Mouse (Mus musculus) thymus, postnatal 14 days (tissue): ENCODE results near the gene Cnot6.

Experiments used
- DNase-seq: peaks from one replicate; pipeline ENCODE4 v3.0.0; 2021

Cnot6 gene

DNA sequence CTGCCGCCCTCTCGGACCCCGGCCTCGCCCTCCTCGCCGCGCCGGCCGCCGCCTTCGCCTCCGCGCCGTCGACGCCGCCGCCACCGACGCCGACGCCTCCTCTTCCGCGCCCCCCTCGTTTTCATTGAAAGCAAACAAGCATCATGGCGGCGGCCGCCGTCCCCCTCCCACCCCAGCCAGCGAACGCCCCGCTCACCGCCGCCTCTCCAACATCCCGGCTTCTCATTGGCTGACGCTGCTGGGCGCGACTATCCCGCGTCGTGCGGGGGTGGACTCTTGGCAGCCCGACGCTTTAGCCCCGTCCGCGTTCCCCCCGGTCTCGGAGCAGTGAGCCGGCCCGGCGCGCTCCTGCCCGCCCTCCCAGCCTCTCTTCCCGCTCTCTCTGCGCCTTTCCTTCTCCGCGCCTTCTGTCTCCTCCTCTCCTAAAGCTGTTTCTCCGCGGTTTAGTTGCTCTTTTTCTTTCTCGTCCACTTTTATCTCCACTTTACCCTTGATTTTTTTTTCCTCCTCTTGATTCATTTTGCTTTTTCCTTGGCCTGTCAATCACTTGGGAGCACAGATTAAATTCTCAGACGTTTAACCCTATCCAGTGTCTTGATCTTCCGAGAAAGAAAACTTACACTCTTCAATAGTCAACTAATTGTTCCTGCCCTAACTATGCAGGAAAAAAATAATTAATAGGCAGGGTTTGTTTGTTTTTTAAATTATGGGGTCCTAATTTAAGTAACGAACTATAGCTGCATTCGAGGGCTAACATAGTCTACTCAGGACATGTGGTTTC, at the start of gene Cnot6:
TSS of gene Cnot6 (minus strand) at position 169 of the 781 bp plus-strand sequence.
- peak; percentile 99 for DNase-seq

DNA sequence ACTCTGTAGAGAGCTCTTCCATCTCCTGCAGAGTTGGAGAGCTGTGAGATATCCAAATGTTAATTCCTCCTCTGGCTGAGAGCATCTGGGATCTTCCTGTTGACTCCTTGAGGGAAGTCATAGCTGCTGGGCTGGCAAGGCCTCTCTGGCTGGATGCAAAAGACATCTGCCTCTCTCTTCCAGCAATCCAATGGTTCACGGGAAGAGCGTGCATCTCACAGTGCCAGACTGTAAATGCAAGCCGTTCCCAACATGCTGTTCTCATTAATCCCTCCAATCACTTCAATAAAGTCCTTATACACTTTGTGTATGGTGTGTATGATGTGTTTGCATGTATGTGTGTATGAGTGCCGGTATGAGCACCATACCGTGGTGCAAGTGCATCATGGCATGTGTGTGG, 48.6 kb upstream of the Cnot6 start:
- DNase-seq: no peak

DNA sequence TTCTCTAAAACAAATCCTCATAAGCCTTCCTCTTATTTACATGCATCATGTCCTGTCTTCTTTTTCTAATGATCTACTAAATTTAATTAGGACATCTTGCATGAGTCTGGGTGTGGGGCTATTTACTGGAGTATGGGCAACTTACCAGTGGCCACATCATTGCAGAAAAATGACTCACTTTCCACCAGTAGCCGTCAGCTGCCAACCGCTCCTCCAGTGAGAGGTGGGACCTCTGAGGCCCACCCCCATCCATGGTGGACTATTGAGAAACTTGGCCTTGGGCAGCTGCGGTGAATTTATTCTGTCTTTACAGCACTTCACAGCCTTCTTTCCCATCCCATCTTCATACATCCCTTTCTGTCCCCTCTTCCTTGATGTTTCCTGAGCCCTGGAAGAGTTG, 45.6 kb upstream of the Cnot6 start:
- DNase-seq: no peak

DNA sequence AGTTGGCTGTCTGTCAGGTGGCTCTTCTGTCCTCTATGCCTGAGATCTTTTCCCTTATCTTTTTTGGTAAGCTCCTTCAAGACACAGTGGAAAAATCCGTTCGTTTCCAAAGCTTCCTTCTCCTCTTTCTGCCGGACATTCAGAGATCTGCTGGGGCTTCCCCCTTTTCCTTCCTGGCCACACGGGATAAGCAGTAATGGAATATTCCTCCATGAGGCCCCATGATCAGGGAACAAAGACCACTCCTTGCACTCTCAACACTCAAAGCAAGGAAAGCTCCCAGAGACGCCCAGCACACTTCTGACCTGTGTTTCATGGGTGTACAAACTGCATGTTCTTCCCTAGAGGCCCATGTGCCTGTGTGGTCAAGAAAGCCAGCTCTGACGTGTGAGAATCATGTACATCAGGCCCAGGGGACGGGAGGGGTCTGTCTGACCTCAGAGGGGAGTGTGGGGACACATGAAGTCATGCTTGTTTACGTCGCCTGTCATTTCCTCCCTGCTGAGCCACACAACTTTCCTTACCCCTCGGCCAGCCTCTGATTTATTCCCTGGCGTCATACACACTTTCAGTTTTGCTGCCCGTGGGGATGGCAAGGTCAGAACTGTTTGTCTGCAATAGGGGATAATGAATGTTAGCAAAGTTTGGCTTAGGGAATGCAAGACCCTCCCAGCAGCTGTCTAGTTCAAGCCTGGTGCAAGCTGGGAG, 42.6 kb upstream of the Cnot6 start:
- no peak for DNase-seq

DNA sequence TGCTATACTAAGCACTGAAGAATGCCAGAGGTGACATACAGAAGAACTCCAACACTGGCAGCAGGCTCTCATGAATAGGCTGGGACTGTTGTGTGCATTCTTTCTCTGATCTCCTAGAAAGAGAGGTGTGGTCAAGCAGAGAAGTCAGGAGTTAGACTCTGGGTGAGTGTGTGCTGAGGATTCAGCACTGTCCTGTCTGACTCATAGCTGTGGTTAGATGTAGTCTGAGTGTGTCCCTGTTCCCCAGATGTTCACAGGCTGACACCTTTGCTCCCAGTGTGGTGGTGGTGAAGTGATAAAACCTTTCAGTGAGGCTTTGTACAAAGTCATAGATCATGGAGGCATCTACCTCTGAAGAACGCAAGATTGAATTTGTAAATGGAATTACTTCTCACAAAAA, 34.2 kb upstream of the Cnot6 start:
- DNase-seq: no peak

DNA sequence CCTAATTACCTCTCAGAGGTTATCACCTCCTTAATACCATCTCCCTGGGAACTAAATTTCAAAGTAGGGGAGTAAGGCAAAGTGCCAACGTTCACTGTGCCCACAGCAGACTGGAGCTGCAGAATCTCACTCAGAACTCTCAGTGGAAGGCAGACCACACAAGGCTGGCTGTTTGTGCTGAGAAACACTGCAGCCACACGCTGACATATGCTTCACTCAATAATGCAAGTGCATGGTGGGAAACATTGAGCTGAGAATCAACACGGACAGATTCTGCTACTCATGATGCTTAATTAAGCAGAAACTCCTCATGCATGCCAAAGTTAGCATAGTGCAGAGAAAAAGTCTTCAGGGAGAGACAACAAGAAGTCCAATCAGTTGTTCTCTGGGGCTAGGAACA, 33.3 kb upstream of the Cnot6 start:
- no peak for DNase-seq

DNA sequence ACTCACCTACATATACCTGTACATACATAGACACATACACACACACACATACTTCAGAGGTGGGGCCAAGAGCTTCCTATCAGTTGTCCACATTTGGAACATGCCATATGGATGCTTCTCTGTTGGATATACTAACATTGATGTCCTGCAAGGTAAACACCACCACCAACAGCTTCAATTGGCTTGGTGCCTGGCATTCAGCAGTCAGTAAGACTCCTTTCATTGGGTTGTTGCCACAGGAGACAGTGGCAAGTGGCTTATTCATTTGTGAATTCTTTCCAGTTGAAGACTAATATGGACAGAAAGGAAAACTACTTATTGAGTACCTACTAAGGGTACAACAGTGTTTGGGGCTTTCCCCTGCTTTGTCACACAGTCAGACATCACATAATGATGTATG, 32.5 kb upstream of the Cnot6 start:
- DNase-seq: no peak

DNA sequence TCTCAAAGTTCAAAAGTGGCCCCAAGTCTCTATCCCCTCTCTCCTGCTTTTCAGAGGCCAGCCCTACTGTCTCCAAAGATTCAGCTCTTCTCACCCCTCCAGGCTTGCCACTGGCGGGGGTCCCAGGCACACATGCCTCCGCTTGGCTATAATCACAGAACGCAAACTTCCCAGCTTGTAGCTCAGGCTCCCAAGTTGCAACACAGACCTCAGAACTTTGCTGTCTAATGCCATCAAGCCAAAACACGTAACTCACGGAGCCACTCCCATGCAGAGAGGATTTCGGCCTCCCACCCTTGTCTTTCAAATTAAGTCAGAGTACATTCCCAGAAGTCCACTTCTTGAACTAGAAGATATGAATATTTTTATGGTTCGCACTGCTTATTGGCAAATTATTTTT, 31.1 kb upstream of the Cnot6 start:
- no peak for DNase-seq

DNA sequence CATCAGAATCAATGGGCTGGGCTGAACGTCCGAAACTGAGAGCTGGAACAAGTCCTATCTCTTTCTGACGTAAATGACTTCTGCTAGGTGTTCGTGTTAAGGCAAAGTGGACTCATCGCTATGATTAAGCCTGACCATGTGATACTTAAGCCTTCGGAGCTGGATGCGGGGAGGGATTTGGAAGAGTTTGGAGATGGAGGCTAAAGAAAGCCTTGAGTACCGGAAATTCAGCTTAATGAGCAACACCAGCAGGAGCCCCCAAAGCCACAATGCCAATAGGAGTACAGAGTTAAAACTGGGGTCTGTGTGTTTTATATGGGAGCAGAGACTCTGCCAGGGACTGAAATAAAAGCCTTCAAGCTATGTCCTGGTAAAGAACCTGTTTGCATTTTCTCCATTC, 29.7 kb upstream of the Cnot6 start:
- no peak for DNase-seq

DNA sequence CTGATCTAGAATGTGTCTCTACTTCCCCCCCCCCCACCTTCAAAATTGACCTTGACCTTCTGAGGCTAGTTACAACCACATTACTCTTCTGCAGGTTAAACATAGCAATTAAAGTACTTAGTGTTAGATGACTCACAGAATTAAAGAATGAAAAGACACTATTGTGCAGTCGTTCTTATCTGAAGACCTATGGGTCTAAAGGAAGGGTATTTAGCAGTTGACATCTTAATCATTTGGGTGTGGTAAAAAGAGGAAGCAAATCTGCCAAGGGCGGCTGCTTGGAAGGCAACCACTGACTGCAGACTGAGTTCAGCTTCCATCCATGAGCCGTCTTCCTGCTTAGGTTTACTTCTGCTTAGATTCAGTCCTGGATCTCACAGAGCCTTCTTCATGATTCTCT, 27.3 kb upstream of the Cnot6 start:
- no peak for DNase-seq

DNA sequence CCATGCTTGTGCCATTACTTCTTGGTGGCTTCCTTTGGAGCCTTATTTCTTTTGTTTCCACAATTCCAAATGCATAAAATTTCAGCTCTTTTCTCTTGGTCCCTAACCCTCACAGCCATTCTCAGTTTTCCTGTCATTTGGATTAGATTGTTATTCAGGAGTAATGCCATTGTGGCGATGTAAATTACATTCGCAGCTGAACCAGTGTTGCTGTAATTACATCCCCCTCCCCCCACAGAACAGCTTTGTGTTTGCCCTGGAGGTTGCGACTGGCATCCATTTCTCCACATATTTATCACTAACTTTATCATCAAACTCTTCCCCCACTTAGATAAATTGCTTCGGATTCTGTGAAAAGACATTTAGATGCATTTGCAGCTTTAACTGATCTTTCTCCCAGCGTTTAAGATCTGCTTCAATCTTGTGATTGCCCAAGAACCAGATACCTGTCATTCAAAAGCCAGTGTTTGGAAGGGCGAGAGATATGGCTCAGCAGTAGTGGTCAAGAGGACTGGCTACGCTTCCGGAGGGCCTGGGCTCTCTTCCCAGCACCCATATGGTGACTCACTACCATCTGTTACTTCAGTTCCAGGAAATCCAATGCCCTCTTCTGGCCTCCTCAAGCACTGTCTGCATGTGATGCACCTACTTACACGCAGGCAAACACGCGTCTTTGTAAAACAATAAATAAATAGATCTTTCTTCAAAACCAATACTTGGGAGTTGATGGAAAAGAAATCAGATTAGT, 26.3 kb upstream of the Cnot6 start:
- no peak for DNase-seq

DNA sequence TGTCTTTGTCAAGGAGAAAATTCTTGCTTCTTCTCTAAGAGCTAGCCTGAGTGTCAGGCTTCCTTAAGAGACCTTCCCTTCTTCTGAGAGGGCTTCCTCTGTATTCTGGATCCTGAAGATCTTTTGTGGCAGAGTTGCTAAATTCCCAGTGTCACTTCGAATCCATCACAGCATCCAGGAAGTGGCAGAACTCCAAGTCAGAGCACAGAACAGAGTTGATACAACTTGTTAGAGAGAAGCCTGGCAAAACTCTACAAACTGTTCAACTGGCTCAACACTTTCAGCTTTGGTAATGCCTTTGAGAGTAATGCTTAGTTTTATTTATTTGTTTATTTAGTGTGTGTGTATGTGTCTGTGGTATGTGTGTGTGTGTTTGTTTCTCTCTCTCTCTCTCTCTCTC, 25.1 kb upstream of the Cnot6 start:
- DNase-seq: no peak

DNA sequence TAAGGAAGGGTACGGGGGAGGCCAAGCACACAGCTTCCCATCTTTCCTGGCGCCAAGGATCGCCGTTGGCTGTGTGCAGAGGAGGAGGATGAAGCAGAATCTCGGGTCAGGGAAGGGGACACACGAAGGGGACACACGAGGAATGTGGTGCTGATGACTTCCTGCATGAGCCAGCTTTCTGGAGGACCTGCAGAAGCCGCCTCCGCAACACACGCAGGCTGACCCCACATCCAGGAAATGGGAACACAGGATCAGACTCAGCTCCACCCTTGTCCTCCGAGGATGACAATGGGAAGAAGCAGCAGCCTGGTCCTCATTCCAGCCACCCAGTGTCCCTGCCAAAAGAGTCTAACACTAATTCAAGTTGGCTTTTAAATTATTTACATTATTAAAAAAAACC, 22.2 kb upstream of the Cnot6 start:
- no peak for DNase-seq

DNA sequence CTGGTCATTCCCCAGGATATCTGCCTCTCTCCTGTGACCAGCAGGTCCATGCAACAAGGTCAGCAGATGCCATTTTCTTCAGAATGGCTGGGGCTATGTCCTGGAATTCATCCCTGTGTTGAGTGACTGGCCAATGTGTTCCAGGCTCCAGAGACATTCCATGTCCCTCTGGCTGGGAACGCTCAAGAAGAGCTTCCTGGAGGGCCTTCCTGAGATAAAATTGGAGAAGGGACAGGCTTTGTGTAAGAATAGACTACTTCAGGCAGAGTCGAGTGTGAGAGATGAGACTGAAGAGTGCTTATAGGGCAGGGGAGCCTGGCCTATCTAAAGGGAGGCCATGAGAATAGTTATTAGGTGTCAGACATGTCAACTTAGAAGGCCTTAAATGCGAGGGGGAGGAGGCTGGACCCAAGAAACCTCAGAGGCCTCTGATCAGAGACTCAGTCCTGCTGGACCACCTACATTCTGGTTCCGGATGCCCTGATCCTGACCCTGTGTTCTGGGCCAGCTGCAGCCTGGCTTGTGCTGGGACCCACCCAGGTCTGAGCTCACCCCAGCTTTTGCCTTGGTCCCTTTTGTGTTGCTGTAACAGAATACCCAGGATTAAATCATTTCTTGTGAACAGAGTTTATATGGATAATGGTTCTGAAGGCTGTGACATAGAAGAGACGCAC, 17.9 kb upstream of the Cnot6 start:
- no peak for DNase-seq

DNA sequence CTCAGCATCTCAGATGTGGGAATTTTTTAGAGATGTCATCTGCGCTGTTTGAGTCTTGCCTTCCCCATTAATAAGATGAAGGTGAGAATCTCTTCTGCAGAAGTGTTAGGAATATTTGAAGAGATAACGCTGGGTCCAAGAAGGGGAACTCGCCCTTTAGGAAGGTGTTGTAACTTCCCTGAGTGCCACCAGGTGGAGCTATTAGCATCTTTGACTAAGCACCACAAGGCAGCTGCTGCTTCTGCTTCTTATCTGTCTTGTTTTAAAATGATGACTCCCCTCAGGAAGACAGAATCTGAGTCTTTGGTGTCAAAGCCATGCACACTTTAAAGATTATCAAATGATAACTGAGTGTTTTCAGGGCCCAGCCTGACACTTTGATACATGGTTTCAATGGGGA, 15.4 kb upstream of the Cnot6 start:
- peak; percentile 77 for DNase-seq

DNA sequence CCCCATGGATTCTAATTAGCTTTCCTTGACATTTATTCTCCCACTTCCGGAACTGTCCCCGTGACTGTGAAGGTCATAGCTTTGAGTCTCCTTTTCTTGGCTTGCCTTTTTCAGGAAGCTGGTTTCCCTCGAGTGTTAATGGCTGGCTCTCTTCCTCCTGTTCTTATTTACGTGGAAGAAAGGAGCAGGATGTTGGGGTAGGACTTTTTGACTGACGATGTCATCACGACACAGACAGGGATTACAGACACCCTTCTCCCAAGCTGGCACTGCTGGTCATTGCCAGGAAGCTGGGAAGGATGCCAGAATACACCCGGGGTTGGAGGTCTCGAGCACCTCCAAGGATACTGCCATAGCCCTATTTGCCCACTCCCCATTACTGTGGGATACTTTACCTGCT, 14.3 kb upstream of the Cnot6 start:
- no peak for DNase-seq

DNA sequence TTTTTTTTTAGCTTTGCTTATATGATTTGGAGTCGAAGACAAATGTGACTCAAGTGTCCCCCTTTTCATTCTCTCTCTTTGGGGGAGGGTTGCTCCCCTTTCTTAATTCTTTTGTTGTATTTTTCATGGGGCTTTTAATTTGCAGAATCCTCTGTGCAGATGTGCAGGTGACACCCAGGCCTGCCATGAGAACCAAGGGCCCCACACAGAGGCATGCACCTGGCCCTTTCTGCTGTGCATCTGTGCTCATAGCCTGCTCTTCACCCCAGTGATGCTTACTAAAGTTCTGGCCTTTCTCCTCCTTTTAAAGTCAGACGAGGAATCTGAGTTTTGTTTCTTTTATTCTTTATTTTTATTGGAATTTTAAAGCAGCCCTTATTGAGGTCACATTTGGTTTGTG, 12.2 kb upstream of the Cnot6 start:
- DNase-seq: peak; percentile 84

DNA sequence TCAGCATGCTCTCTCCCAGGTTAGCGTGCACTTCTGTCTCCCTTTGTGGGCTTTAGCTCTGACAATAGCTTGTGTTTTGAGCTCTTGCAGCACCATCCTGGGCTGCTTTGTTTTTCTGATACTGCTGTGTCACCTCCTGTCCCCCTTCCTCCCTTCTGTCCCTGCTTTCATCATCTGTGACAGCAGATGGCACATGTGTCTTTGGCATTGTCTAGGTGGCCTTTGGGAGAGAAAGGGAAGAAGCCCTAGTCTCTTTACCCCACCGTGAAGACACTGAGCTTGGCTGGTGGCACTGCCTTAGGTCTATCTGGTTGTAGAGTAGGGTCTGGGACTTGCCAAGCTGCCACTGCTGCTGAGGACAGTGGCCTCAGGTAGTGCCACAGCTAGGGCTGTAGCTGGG, 10.8 kb upstream of the Cnot6 start:
- DNase-seq: peak; percentile 60

DNA sequence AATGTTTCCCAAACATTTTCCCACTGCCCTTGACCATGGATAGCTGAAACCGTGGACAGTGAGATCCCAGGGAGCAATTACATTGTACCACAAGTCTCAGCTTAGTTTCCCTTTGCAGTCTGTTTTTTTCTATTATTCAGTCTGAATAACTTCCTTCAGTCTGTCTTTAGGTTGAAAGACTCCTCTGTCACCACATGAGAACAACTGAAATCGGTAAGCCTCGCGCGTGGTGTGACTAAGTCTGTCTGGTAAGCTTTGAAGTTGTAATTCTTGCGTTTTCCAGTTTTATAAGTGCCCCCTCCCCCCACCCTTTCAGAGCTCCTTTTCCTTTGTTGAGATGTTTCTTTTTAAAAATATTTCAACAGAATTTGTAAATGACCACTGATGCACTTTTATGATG, 10.2 kb upstream of the Cnot6 start:
- DNase-seq: peak; percentile 69

DNA sequence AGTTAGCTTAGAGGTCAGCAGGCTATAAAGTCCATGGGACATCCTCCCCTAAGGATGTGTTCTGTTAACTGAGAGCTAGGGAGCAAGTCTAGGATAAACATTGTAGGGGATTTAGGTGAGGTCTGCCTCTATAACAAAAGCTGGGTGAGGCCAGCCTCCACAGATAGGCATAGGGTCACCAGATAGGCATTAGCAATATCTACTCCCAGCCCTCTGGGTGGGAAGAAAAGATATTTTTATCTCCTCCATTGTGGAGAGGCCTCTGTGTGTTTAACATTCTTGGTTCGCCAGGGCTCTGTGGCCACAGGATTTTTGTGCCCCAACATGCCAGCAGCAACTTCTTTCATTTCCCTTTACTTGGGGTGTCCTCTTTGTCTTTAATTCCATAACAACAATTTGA, 8.8 kb upstream of the Cnot6 start:
- DNase-seq: no peak

DNA sequence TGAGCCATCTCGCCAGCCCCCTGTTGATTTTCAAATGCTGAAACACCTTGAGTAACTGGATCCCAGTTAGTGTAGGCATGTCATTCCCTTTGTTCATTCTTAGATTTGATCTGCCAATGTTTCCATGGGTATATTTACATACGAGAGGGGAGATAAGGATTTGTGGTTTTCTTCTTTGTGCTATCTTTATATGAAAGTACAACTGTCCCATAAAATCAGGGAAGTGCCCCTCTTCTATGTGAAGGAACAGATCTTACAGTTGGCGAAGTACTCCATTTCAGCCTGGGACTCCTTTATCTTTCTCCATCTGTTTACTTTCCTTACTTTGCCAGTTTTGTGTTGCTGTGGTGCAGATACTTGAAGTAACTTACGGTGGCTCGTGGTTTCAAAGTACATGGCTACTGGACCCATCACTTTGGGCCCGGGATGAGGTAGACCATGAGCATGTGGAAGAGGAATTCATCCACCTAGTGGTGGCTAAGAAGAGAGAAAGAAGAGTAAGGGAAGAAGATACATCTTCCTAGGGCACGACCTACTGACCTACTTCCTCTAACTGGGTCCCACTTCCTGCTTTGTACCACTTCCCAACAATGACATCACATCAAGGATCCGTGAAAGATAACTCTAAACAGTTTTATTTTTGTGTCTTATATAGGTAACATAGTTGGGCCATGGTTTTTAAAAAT, 7.1 kb upstream of the Cnot6 start:
- peak; percentile 43 for DNase-seq
